Mouse (Mus musculus): Measurements from ENCODE around the gene Krtap16-1.

The Krtap16-1 gene

DNA sequence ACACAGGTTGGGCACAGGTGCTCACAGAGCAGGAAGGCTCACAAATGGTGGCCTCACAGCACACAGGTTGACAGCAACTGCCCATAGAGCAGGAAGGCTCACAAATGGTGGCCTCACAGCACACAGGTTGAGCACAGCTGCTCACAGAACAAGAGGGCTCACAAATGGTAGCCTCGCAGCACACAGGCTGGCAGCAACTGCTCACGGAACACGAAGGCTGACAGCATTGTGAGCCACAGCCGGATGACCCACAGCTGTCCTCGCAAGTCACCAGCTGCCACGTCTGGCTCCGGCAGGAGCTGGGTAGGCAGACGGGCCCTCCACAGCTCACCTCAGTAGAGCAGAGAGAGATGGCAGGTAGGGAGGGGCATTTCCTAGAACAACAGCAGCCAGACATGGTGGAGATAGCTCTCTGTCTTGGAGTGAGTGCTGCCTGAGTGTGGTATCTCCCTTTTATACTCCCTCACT is at the start of gene Krtap16-1:
Krtap16-1 (minus strand) TSS at position 418 of the 468 bp plus-strand sequence.
- DNase-seq: no peak

DNA sequence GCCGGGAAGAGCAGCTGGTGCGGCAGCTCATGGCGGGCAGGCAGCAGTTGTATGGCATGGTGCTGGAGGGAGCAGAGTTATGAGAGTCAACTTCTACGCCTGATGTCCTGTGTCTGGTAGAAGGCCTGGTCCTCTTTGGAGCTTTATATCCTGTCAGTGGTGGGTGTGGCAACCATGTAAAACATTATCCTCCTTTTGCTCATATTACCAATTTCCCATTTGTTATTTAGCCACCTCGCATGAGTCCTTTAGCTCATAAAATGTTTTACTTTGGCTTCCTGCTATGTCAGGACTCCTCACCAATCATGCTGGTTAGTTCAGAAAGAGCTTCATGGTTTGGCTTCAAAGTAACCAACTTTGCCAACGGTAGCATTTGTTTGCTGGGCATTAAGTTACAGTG is 43.4 kb upstream of the Krtap16-1 start, which contains the start of gene Krt33b:
Krt33b (minus strand) TSS at position 101 of the 400 bp plus-strand sequence.
- DNase-seq: no peak

DNA sequence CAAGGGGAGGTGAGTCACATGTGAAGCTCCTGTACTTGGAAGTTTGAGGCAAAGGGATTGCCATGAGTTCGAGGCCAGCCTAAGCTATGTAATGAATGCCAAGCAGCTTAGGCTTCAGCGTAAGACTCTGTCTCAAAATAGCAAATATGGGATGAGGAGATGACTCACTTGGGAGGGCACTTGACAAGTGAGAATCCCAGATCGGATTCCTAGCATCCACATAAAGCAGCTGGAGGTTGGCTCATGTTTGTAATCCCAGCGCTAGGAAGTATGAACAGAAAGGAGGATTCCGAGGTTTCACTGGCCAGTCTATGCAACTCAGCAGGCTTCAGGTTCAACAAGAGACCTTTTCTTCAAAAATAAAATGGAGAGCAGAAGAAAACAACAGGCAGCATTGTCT is 35.0 kb upstream of the Krtap16-1 start:
- DNase-seq: no peak

DNA sequence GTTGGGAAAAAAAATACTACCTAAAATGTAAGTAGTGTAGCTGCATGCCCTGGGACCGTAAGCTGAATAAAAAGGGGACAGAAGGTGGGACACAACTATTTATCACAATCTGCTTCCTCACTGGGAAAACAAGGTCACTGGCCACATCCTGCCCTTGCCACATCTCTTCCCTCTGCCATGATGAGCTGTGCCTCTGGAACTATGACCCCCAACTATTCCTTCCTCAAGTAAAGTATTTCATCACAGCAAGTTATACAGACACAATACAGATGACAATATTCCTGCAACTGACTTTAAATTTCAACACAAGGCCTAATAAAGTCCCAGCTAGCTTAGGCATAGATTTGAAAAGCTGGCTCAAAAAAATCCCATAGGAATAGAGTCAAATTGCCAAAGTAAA is 33.1 kb upstream of the Krtap16-1 start:
- no peak for DNase-seq

DNA sequence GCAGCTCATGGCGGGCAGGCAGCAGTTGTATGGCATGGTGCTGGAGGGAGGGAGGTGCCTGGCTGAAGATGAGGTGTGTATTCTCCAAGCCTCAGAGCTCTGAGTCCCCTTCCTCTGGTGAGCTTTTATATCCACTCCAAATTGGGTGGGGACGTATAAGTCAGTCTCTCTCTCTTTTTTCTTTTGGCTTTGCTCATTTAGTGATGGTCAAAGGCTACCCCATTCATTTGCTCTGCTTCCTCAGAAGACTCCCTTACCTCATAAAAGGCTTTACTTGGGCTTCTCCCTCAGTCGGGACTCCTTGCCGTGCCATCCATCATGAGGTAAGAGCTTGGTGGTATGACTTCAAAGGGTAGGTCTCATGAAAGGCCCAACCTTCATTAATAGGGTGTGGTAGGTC is 29.7 kb upstream of the Krtap16-1 start, which contains the start of gene Krt33a:
Krt33a (minus strand) TSS at position 101 of the 400 bp plus-strand sequence.
- DNase-seq: no peak

DNA sequence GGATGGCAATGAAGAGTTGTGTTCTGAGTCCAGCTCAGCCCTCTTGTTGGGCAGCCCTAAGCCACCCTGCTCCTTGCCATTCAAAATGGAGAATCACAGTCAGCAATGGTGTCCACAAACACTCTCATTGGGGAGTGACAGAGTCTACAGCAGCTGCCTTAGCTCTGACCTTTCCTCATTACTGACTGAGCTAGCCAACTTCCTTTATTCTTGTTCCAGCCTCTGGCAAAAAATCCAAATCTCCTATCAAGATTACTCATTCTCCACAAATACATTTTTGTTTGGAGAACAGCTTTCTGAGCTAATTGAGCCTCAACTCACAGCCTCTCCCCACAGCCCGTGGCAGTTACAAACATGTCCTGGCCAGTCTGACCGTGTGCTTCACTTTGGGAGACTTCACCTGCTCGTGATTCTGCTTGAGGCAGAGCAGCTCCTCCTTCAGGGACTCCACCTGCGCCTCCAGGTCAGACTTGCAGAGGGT is 27.3 kb upstream of the Krtap16-1 start:
- no peak for DNase-seq

DNA sequence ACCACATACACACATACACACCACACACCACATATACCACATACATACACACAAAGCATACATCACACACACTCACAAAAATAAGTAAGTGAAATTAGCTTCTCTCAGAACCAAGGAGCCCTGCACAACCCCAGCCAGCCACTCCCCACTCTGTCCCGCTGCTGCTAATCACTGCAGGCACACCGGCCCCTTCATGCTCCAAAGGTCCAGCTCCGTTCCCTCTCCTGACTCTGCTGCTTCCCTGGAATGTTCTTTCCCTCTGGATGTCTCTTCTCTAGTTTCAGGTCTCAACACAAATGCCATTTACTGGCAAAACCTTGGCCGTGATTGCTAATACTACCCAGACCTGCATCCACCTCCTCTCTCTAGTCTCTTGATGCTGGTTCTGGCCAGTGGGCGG is 24.3 kb upstream of the Krtap16-1 start:
- DNase-seq: no peak

DNA sequence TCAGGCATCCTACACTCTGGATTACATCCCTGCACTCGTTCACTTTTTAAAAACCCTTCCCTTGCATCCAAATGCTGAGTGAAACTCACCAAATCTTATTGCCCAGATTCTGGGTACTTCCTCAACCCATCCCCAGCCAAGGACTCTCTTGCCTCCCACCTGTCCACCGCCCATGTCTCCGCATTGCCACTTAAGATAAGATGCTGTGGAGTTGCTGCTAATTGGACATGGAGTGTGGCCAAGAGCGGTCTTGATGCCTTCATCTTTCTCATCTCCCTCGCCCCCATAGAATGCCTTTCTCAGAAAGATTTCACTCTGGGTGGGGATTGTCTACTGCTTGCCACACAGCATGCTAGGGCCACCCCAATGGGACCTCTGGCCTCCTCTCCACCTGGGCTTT is 21.9 kb upstream of the Krtap16-1 start:
- DNase-seq: no peak

DNA sequence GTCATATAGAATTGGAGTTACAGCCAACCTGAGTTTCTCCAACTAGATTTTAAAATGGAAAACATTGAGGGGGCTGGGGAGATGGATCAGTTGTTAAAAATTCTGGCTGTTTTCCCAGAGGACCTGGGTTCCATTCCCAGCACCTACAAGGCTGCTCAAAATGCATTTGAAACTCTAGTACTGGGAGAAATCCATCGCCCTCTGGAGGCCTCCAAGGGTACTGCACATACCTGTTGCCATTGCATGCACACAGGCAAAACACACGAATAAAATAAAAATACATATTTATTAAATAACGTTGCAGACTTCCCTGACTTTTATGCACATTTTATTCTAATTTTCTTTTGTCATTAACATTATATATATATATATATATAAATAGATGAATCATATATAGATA is 20.2 kb upstream of the Krtap16-1 start:
- no peak for DNase-seq

DNA sequence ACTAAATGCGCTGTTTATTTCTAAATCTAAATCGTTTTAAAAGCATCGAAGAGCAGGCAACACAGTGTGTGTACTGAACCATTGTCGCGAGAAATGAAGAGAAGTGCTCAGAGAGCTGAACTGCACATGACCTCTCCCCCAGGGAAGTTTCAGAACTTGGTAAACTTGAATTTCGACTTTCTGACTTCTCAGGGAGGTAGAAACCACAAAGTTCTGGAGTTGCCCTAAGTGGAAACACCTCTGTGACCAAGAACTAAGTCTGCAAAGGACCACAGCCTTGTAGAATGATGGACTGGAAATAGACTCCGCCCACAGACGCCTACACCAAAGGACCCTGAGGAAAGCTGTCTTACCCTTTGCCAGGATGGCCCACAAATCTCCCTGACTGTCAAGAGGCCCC is 19.5 kb upstream of the Krtap16-1 start:
- DNase-seq: no peak

DNA sequence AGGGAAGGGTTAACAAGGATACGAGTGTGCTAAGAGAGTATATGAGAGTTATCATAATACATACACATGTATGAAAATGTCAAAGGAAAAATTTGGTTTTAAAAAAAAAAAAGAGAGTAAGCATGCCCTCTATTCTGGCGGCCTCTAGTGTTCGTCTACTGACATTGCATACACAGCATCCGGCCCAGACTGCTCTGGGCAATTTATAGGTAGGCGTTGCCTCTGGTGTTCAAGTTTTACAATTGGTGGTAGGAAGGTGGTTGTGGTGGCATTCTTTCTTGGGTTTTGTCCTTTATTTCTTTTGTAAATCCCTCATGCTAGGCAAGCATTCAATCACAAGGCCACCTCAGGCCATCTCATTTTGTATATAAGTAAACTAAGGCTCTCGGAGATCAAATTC is 18.4 kb upstream of the Krtap16-1 start:
- DNase-seq: peak; percentile 17

DNA sequence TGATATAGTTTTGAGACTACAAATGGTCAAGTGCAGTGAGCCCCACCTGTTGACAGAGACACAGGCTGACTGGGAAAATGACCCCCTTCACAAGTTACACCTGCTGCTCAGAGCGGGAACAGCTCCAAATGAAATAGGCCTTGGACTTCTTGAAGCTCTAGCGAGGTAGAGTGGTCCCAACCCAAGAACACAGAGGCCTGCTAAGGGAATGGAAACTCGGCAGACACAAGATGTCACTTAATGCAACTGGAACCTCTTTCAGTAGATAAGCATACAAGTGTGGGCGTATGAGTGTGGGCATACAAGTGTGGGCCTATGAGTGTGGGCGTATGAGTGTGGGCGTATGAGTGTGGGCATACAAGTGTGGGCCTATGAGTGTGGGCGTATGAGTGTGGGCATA is 12.7 kb upstream of the Krtap16-1 start:
- DNase-seq: no peak

DNA sequence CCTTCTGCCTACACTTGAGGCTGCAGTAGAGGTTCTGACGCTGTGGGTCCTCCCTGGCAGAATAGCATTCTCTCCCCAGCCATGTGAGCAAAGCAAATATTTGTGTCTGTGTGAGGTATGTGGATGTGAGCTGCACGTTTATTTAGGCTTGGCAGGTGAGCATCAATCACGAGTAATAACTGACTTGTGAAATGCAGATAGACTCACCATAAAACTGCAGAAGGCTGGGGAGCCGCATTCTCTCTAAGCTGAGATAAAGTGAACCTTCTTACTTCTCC is 7.9 kb upstream of the Krtap16-1 start:
- no peak for DNase-seq

DNA sequence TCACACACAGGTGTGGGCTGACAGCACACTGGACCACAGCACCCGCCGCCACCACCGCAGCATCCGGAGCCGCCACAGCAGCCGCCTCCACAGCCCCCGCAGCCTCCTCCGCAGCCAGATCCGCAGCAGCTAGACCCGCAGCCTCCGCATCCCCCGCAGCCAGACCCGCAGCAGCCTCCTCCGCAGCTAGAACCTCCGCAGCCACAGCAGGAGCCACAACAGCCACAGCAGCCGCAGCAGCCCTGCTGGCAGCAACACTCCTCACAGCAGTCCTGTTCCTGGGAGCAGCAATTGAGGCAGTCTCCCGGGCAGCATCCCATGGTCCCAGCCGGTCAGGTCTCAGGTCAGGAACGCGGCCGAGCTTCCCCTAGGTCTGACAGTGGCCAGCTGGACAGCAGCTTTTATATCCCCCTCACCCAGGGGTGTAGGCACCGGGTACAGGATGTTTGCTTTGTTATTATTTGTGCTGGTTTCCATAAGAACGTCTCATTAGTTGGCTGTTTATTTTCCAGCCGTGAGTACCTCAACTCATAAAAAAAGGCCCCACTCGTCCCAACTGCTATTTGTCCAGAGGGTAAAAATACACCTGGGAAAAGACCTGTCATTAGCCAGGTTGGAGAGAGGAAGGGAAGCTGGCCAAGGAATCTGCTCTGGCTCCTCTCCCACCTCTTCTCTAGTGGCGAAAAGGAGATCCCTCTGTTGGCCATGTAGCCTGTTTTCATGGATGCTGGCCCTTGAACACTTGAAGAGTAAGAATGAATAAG is 7.4 kb upstream of the Krtap16-1 start, which contains the start of gene Krtap17-1:
Krtap17-1 (minus strand) TSS at position 375 of the 764 bp plus-strand sequence.
- no peak for DNase-seq

DNA sequence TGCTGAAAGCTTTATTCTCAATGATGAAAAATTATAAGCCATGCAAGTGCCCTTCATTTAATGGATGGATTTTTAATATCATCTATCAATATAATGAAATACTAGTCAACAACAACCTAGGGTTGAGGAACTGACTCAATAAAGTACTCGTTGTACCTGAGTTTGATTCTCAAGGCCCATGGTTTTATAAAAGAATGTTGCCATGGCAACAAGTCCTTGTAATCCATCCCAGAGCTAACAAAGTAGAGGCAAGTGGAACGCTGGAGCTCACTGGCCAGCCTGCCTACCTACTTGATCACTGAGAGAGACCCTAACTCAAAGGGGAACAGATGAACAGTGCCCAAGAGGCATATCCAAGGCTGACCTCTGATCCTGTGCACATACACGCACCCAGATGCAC is 4.2 kb upstream of the Krtap16-1 start:
- DNase-seq: no peak

DNA sequence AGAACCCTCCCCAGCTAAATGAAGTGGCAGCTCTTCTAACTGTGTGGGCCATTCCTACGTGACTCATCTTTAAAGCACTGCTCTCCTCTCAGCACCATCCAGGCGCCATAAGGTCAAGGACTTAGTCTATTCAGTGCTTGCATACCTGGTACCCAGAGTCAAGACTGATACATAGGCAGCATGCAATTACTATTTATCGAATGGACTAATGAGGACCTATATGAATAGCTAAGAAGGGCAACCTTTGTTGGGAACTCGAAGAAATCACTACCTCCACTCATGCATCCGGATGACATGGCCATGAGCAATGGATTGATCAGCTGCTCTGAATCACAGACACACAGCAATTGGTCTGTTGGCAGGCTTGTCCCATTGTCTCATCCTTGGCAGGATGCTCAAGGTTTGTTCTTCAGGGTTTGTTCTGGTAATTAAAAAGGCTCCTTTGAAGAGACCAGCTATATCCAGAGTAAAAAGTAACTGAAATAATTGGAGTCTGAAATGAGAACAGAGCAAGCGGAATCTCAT is 3.5 kb upstream of the Krtap16-1 start:
- DNase-seq: no peak

DNA sequence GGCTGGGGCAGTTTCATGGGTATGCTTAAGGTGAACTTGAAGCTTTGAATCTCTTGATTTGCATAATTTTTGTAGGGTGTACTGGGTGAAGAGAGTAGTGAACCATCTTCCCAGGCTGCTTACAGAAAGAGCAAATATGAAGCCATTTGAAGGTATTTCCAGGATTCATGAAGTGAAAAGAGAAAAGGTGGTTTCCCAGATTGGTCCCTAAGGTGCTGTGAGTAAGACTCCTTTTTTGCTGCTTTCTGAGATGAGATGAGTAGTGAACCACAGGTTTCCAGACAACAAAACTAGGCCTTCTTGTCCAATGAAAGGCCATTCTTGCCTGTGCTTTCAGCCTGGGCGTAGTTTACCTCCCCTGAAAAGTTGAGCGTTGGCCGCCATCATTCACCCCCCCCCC is 2.1 kb upstream of the Krtap16-1 start:
- DNase-seq: no peak

DNA sequence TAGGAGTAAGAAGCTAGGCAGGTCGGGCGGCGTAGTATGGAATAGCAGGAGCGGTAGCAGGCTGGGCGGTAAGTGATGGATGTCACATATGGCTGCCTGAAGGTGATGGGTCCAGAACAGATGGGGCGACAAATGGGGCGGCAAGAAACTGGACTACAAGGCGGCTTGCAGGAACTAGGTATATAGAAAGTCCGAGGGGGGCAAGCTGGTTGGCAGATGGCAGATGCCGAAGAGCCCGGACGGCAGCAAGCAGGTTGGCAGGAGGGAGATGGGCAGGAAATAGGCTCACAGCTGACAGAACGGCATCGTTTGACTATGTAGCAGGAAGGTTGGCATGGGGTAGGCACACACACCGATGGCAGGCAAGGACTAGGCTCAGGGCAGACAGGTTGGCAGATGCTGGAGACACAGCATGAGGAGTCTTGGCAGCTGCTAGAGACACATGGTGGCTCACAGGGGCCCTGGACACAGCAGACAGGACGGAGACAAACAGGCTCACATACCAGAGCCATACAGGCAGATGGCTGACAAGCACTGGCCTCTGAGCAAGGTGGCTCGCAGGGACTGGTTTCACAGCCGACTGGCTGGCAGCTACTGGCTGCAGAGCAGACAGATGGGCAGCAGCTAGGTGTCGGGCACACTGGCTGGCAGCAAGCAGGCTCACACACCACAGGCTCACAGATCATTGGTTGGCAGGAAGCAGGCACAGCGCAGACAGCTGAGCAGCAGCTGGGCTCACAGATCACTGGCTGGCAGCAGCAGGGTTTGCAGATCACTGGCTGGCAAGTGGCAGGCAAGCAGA is 905 bp downstream of the Krtap16-1 start:
- no peak for DNase-seq

DNA sequence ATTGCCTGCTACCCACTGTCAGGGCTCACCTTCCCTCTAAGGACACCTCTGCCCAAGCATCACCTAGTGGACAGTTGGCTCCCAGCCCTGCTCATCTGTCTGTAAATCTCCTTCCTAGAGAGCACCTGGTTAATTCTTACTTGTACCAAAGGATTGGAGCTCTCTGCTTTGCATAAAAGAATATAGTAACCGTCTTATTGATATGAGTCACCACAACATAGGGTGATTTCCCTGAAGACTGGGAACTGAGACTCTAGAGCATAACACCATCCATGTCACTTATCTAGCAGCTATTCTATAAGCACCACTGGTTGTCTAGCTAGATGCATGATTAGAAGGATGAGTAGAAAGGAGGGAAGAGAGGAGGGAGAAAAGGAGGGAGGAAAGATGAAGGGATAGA is 3.0 kb downstream of the Krtap16-1 start:
- DNase-seq: no peak

DNA sequence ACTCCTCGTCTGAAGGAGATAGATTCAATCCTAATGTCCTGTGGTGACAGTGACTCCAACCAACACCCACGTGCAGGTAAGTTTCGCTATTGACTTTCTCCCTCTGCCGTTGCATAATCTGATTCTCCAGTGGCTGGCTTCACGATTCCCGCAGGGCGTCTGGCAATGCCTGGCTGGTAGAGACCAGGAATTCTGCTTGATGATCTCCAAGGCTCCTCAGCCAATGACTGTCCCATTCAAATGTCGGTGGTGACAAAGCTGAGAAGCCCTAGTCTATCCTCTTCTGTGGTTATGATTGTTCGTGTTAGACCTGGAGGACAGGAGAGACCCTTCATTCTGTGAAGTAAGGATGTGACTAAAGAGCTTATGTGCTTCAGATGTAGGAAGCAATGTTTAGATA is 3.7 kb downstream of the Krtap16-1 start:
- no peak for DNase-seq

DNA sequence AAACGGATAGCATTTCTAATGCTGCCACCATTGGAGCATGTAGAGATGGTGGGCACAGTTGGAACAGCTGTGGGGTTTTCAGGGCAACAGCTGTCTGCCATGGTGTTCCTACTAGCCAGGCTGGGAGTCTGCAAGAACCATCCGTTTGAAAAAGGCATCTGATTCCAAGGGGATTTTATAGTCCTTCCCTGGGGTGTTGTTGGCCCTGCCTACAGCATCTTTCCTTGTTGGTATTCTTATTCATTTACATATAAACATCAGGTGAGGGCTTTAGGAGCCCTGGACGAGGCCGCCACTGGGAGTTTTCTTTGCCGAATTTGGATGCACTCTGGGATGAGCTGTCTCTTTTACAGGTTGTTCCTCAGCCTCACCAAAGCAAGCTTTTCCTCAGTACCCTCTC is 7.4 kb downstream of the Krtap16-1 start, which contains the start of gene Krtap29-1:
Krtap29-1 (minus strand) TSS at position 101 of the 400 bp plus-strand sequence.
- no peak for DNase-seq

DNA sequence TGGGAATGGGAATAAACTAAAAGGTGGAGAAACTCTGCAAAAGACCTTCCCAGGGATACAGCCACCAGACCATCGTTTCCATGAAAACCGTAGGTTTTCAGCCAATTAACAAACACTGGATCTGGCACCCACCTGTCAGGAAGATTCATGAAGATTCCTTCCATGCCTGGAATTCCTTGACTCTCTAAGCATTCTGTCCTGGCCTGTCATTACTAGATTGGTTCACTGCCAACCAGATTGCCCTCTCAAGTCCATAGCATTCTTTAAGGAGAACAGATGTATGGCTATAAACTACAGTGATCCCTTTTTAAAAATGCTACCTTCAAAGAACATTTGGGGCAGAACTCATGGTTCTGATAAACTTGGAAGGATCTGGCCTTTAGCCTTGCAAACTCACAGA is 20.4 kb downstream of the Krtap16-1 start:
- DNase-seq: no peak

DNA sequence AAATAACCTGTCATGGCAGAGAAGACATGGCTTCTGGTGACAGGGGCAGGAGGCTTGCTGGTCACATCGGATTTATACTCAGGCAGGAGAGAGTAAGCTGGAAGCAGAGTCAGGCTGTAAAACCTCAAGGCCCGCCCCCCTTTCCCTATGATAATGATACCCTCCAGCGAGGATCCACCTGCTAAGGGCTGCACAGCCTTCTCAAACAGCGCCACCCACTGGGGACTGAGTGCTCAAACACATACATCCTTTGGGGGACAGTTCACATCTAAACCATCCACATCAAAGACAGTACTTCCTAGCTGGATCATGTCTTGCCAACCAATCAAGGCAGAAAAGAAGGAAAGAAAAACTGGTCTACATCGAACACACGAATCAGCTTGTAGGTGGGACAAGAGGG is 22.2 kb downstream of the Krtap16-1 start:
- no peak for DNase-seq

DNA sequence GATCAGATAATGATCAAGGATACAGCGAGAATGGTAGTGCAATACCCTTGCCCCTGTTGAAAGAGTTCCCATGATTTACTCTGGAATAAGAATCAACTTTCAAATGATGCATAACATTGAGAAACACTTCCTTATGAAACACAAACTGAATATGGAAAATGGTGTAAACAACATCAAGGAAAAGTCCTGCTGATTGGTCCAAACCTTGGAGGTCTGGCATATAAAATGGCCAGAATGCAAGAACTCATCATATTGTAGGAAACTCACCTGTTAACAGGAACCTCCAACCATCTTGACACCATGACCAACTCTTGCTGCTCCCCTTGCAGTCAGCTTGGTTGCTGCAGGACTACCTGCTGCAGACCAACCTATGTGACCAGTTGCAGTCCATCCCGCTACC is 38.2 kb downstream of the Krtap16-1 start, which contains the start of gene Krtap9-5:
Krtap9-5 (plus strand) TSS at position 301 of the 400 bp plus-strand sequence.
- no peak for DNase-seq
